Comparison of ENCODE assay signal across 8 mouse cellular contexts in genomic region chr2:126875516-126875835, GRCm38 (mm10). TPM values are rescaled to one million over a fixed set of nuclear protein-coding genes. Genes with fewer than 3 reads are reported as not detected.
DNase-seq lines count a peak whose midpoint lies in the region; ATAC-seq and TF ChIP-seq lines count a peak whose summit lies in the region.

No protein-coding gene starts in this region.

- H3K4me1 ChIP-seq in liver, embryonic 14.5 days (replicated peaks; ENCODE audit: control insufficient read depth in 2 of 2, insufficient read depth in 2 of 2, low read length in 1 of 2) = peaks cover 3 to 9% of the 10 kb centered on the region in 2 experiments
- peaks cover 23% of the 10 kb centered on the region for H3K4me1 ChIP-seq in neural tube, embryonic 13.5 days (replicated peaks)

- H3K4me3 ChIP-seq in liver, embryonic 14.5 days (ENCODE audit: insufficient read depth in 1 of 2, low read depth in 2 of 2, low read length in 2 of 2) = peak overlapping the region; percentile 81 to 95
- H3K4me3 ChIP-seq in neural tube, embryonic 13.5 days = peak overlapping the region; percentile 98

- no peaks in the 10 kb centered on the region for H3K27me3 ChIP-seq in liver, embryonic 14.5 days (ENCODE audit: control insufficient read depth, insufficient read depth, low read length)
- no peaks in the 10 kb centered on the region for H3K27me3 ChIP-seq in neural tube, embryonic 13.5 days

- H3K27ac ChIP-seq in liver, embryonic 14.5 days = peak overlapping the region; percentile 94
- H3K27ac ChIP-seq in neural tube, embryonic 13.5 days (replicated peaks) = peak overlapping the region; percentile 97

- no peak for TF ChIP-seq EP300 in liver, embryonic 14.5 days (IDR thresholded peaks at IDR 0.05; ENCODE audit: low read depth)

- H3K9ac ChIP-seq in liver, embryonic 14.5 days (replicated peaks) = peak overlapping the region; percentile 71
- H3K9ac ChIP-seq in neural tube, embryonic 13.5 days = peak overlapping the region; percentile 93

- TF ChIP-seq CTCF in liver, embryonic 14.5 days (IDR thresholded peaks at IDR 0.05; ENCODE audit: low read depth) = no peak

- WGBS in liver, embryonic 14.5 days (ENCODE audit: insufficient replicate concordance) = under 1% methylated on average over 18 of the region's 18 CpGs
- 0% methylated on average over 18 of the region's 18 CpGs for WGBS in neural tube, embryonic 13.5 days

- DNase-seq in adrenal gland, postnatal 10 days = peak; percentile 60
- no peak for DNase-seq in adrenal gland, adult 2 months
- peak; percentile 79 for DNase-seq in ES-CJ7 (ENCODE audit: low read depth, low spot score)
- DNase-seq in cerebellum, adult 9-11 months = peak; percentile 54
- DNase-seq in gonadal fat pad, adult 2 months (ENCODE audit: low read depth) = peak; percentile 14
- DNase-seq in kidney, adult 9 months = peak; percentile 54
- DNase-seq in liver, embryonic 14.5 days (ENCODE audit: low read depth in 3 of 3, low spot score in 3 of 3) = peak in 1 of 3 experiments; percentile 26

- peak overlapping the region; percentile 79 for H3K4me2 ChIP-seq in liver, embryonic 14.5 days (ENCODE audit: low read depth)
- peak overlapping the region; percentile 71 for H3K4me2 ChIP-seq in neural tube, embryonic 13.5 days

- peak; percentile 43 for ATAC-seq in liver, embryonic 14.5 days (ENCODE audit: insufficient read depth)
- peak; percentile 81 for ATAC-seq in neural tube, embryonic 13.5 days (ENCODE audit: low read depth)

- H3K36me3 ChIP-seq in liver, embryonic 14.5 days (replicated peaks; ENCODE audit: control insufficient read depth, insufficient read depth, low read depth) = no peaks in the 10 kb centered on the region
- no peaks in the 10 kb centered on the region for H3K36me3 ChIP-seq in neural tube, embryonic 13.5 days

- no peaks in the 10 kb centered on the region for H3K9me3 ChIP-seq in liver, embryonic 14.5 days (ENCODE audit: control insufficient read depth, low read length)
- no peaks in the 10 kb centered on the region for H3K9me3 ChIP-seq in neural tube, embryonic 13.5 days

RNA-seq across cellular contexts. Expression of gene Trpm7, which starts 0.6 kb away (rescaled TPM):
- total RNA-seq in adrenal gland, postnatal 10 days (2021) = 10 to 100 TPM; 42.2 to 56.3 TPM
- 10 to 100 TPM; 35.8 to 41.1 TPM for total RNA-seq in adrenal gland, adult 2 months (2021)
- polyA plus RNA-seq in adrenal gland, adult 2 months (2012; rRNA removed) = 1.2 and 1.5 TPM in 2 replicates
- polyA plus RNA-seq in gonadal fat pad, adult 2 months (2012; rRNA removed) = 8.7 and 9.8 TPM in 2 replicates
- 10.1 and 15.1 TPM in 2 replicates for polyA plus RNA-seq in liver, embryonic 14.5 days (2012; rRNA removed)
- polyA plus RNA-seq in liver, embryonic 14.5 days (2014; fragmentation: Nextera tagmentation; extraction: Ambion mirVana) = 13.8 and 15.8 TPM in 2 replicates
- polyA plus RNA-seq in neural tube, embryonic 13.5 days (2015; fragmentation: Nextera tagmentation; extraction: Ambion mirVana) = 30.0 and 36.1 TPM in 2 replicates

RNA-seq across cellular contexts. Expression of gene Sppl2a, which starts 57.6 kb away (rescaled TPM):
- 10 to 100 TPM; 60.4 to 67.2 TPM for total RNA-seq in adrenal gland, postnatal 10 days (2021)
- 10 to 100 TPM; 72.2 to 86.9 TPM for total RNA-seq in adrenal gland, adult 2 months (2021)
- polyA plus RNA-seq in adrenal gland, adult 2 months (2012; rRNA removed) = 9.1 and 10.6 TPM in 2 replicates
- 14.6 and 15.6 TPM in 2 replicates for polyA plus RNA-seq in gonadal fat pad, adult 2 months (2012; rRNA removed)
- 8.7 and 10.9 TPM in 2 replicates for polyA plus RNA-seq in liver, embryonic 14.5 days (2012; rRNA removed)
- polyA plus RNA-seq in liver, embryonic 14.5 days (2014; fragmentation: Nextera tagmentation; extraction: Ambion mirVana) = 25.5 and 27.3 TPM in 2 replicates
- polyA plus RNA-seq in neural tube, embryonic 13.5 days (2015; fragmentation: Nextera tagmentation; extraction: Ambion mirVana) = 28.5 and 34.5 TPM in 2 replicates
